Mouse (Mus musculus): ENCODE measurements around the gene Tmc6. TPM values are rescaled to one million over a fixed set of nuclear protein-coding genes. Genes with fewer than 3 reads are reported as not detected.
"Not testable (repeated sequence)": the region's sequence is repeated elsewhere in the genome, so short reads cannot be mapped to it uniquely, and the experiment has no call there.

Tmc6 gene
- polyA plus RNA-seq, 1 experiment from 2014 or later, result 3.6 TPM

GRCm38 (mm10) chr11:117790703-117791440, 8.9 kb upstream of the Tmc6 start:
- Histone ChIP-seq H3K36me3 (ENCODE audit: control insufficient read depth, insufficient read depth, low read length) (no peaks in the 10 kb centered on the region), H3K4me2 (ENCODE audit: low read length) (peak overlapping the region; percentile 15; the same call in 1 of the 2 replicates), H3K9me3 (ENCODE audit: control insufficient read depth, low read length) (no peaks in the 10 kb centered on the region), H3K4me3 (replicated peaks; ENCODE audit: low read depth, low read length) (no peak overlapping the region), H3K27ac (replicated peaks; ENCODE audit: low read depth, low read length) (no peak overlapping the region), H3K4me1 (ENCODE audit: control insufficient read depth, insufficient read depth, low read length) (0 out of 2 replicates have a peak, but pooled peaks cover 4% of the 10 kb centered on the region), H3K27me3 (ENCODE audit: control insufficient read depth, insufficient read depth, low read length) (no peaks in the 10 kb centered on the region; the same call in 1 of the 2 replicates), H3K9ac (replicated peaks; ENCODE audit: low read length) (no peak overlapping the region)
- 34% methylated on average over 23 of the region's 23 CpGs for WGBS
- DNase-seq (no peak), ATAC-seq (ENCODE audit: low FRiP score, low TSS enrichment) (no peak)

DNA sequence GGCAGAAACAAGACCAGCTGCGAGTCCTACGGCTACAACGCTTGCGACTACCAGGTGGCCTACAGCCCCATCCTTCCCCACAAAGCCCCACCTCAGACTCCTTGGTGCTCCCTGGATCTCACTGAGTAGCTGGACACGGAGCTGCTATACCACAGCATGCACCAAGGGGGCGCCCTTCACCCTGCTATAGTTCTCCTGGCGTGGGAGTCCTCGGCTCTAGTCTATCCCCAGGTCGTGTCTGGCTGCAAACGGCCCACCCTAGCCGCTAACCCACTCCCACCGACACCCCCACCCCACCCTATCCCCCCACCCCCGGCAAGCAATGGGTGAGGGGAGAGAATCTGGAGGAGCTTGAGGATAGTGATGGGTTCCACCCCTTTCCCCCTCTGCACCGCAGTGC, 8.3 kb upstream of the Tmc6 start:
- Histone ChIP-seq H3K9me3 (ENCODE audit: control insufficient read depth, low read length) (no peaks in the 10 kb centered on the region), H3K4me3 (replicated peaks; ENCODE audit: low read depth, low read length) (no peak overlapping the region), H3K36me3 (ENCODE audit: control insufficient read depth, insufficient read depth, low read length) (no peaks in the 10 kb centered on the region), H3K27ac (replicated peaks; ENCODE audit: low read depth, low read length) (no peak overlapping the region), H3K4me1 (ENCODE audit: control insufficient read depth, insufficient read depth, low read length) (0 out of 2 replicates have a peak, but pooled peaks cover 4% of the 10 kb centered on the region), H3K4me2 (ENCODE audit: low read length) (peak overlapping the region; percentile 15; the same call in 1 of the 2 replicates), H3K9ac (replicated peaks; ENCODE audit: low read length) (no peak overlapping the region), H3K27me3 (ENCODE audit: control insufficient read depth, insufficient read depth, low read length) (no peaks in the 10 kb centered on the region; the same call in 1 of the 2 replicates)
- 7% methylated on average over 14 of the region's 14 CpGs for WGBS
- ATAC-seq (ENCODE audit: low FRiP score, low TSS enrichment) (no peak), DNase-seq (peak; percentile 71)

GRCm38 (mm10) chr11:117788481-117788880, 6.5 kb upstream of the Tmc6 start:
- not testable (repeated sequence) for H3K36me3 ChIP-seq (ENCODE audit: control insufficient read depth, insufficient read depth, low read length); H3K4me3 ChIP-seq (replicated peaks; ENCODE audit: low read depth, low read length); H3K4me2 ChIP-seq (ENCODE audit: low read length); H3K9ac ChIP-seq (replicated peaks; ENCODE audit: low read length); H3K4me1 ChIP-seq (ENCODE audit: control insufficient read depth, insufficient read depth, low read length); DNase-seq; ATAC-seq (ENCODE audit: low FRiP score, low TSS enrichment); H3K27ac ChIP-seq (replicated peaks; ENCODE audit: low read depth, low read length); H3K9me3 ChIP-seq (ENCODE audit: control insufficient read depth, low read length); H3K27me3 ChIP-seq (ENCODE audit: control insufficient read depth, insufficient read depth, low read length)
- WGBS, result 81% methylated on average over 7 of the region's 7 CpGs

GRCm38 (mm10) chr11:117786294-117786693, 4.3 kb upstream of the Tmc6 start:
- WGBS, result 6% methylated on average over 10 of the region's 10 CpGs
- ATAC-seq (ENCODE audit: low FRiP score, low TSS enrichment), result no peak
- peaks cover 7% of the 10 kb centered on the region; the same call in 1 of the 2 replicates for H3K4me1 ChIP-seq (ENCODE audit: control insufficient read depth, insufficient read depth, low read length)
- H3K27me3 ChIP-seq (ENCODE audit: control insufficient read depth, insufficient read depth, low read length), result peaks cover 15% of the 10 kb centered on the region
- H3K9ac ChIP-seq (replicated peaks; ENCODE audit: low read length), result no peak overlapping the region
- H3K27ac ChIP-seq (replicated peaks; ENCODE audit: low read depth, low read length), result no peak overlapping the region
- H3K4me2 ChIP-seq (ENCODE audit: low read length), result no peak overlapping the region
- H3K9me3 ChIP-seq (ENCODE audit: control insufficient read depth, low read length), result no peaks in the 10 kb centered on the region
- H3K36me3 ChIP-seq (ENCODE audit: control insufficient read depth, insufficient read depth, low read length), result no peaks in the 10 kb centered on the region
- peak; percentile 72 for DNase-seq
- H3K4me3 ChIP-seq (replicated peaks; ENCODE audit: low read depth, low read length), result no peak overlapping the region

GRCm38 (mm10) chr11:117783683-117784309, 1.8 kb upstream of the Tmc6 start:
- DNase-seq (no peak), ATAC-seq (ENCODE audit: low FRiP score, low TSS enrichment) (no peak)
- H3K36me3 ChIP-seq (ENCODE audit: control insufficient read depth, insufficient read depth, low read length), result no peaks in the 10 kb centered on the region
- no peak overlapping the region for H3K4me3 ChIP-seq (replicated peaks; ENCODE audit: low read depth, low read length)
- no peaks in the 10 kb centered on the region for H3K9me3 ChIP-seq (ENCODE audit: control insufficient read depth, low read length)
- peak overlapping the region; percentile 53 for H3K4me2 ChIP-seq (ENCODE audit: low read length)
- WGBS, result 39% methylated on average over 10 of the region's 10 CpGs
- no peak overlapping the region for H3K9ac ChIP-seq (replicated peaks; ENCODE audit: low read length)
- peaks cover 20% of the 10 kb centered on the region for H3K4me1 ChIP-seq (ENCODE audit: control insufficient read depth, insufficient read depth, low read length)
- no peak overlapping the region for H3K27ac ChIP-seq (replicated peaks; ENCODE audit: low read depth, low read length)
- peaks cover 28% of the 10 kb centered on the region for H3K27me3 ChIP-seq (ENCODE audit: control insufficient read depth, insufficient read depth, low read length)

GRCm38 (mm10) chr11:117783089-117783488, 1.1 kb upstream of the Tmc6 start:
- H3K9me3 ChIP-seq (ENCODE audit: control insufficient read depth, low read length), result no peaks in the 10 kb centered on the region
- peak overlapping the region; percentile 34; the same call in 1 of the 2 replicates for H3K9ac ChIP-seq (replicated peaks; ENCODE audit: low read length)
- H3K27me3 ChIP-seq (ENCODE audit: control insufficient read depth, insufficient read depth, low read length), result peaks cover 28% of the 10 kb centered on the region
- H3K27ac ChIP-seq (replicated peaks; ENCODE audit: low read depth, low read length), result no peak overlapping the region
- DNase-seq (peak; percentile 86), ATAC-seq (ENCODE audit: low FRiP score, low TSS enrichment) (no peak)
- 3% methylated on average over 31 of the region's 31 CpGs for WGBS
- peak overlapping the region; percentile 53 for H3K4me2 ChIP-seq (ENCODE audit: low read length)
- H3K4me3 ChIP-seq (replicated peaks; ENCODE audit: low read depth, low read length), result peak overlapping the region; percentile 19; the same call in 1 of the 2 replicates
- H3K36me3 ChIP-seq (ENCODE audit: control insufficient read depth, insufficient read depth, low read length), result no peaks in the 10 kb centered on the region
- H3K4me1 ChIP-seq (ENCODE audit: control insufficient read depth, insufficient read depth, low read length), result peaks cover 20% of the 10 kb centered on the region

- H3K4me2 ChIP-seq (ENCODE audit: low read length), result peak overlapping the region; percentile 53
- WGBS, result 49% methylated on average over 9 of the region's 9 CpGs
- peaks cover 20% of the 10 kb centered on the region for H3K4me1 ChIP-seq (ENCODE audit: control insufficient read depth, insufficient read depth, low read length)
- H3K27ac ChIP-seq (replicated peaks; ENCODE audit: low read depth, low read length), result no peak overlapping the region
- peak overlapping the region; percentile 34; the same call in 1 of the 2 replicates for H3K9ac ChIP-seq (replicated peaks; ENCODE audit: low read length)
- ATAC-seq (ENCODE audit: low FRiP score, low TSS enrichment) (no peak), DNase-seq (no peak)
- peaks cover 28% of the 10 kb centered on the region for H3K27me3 ChIP-seq (ENCODE audit: control insufficient read depth, insufficient read depth, low read length)
- peak overlapping the region; percentile 19; the same call in 1 of the 2 replicates for H3K4me3 ChIP-seq (replicated peaks; ENCODE audit: low read depth, low read length)
- no peaks in the 10 kb centered on the region for H3K36me3 ChIP-seq (ENCODE audit: control insufficient read depth, insufficient read depth, low read length)
- H3K9me3 ChIP-seq (ENCODE audit: control insufficient read depth, low read length), result no peaks in the 10 kb centered on the region
These were observed 672 bp upstream of the Tmc6 start for GRCm38 (mm10) chr11:117782705-117783034.

DNA sequence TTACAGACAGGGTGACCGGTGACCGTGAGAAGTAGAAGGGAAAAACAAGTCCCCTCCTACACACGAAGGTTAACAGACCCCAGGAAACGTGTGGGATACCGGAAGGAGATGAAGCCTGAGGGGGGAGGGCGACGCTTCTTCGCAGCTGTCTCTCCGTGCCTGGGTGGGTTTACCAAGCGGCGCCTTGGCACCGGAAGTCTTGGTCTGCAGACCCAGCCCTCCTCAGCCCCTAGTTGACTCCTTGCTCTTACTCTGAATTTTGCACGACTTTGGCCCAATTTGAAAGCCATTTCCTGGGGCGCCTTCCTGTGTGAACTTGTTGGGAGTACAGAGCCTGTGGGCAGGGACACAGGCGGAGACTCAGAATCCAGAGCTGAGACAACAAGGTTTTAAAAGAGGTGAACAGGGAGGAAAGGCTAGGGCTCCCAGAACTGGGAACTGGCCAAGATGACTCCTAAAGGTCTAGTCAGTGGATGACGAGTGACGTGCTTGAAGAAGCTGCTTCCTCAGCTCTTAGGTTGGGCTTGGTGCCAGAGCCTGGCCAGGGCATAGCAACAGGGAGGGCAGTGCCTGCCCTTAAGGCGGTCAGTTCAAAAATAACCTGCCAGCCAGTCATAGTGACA, 688 bp downstream of the Tmc6 start:
- peak overlapping the region; percentile 51 for H3K4me2 ChIP-seq (ENCODE audit: low read length)
- peaks cover 28% of the 10 kb centered on the region for H3K27me3 ChIP-seq (ENCODE audit: control insufficient read depth, insufficient read depth, low read length)
- no peak overlapping the region for H3K27ac ChIP-seq (replicated peaks; ENCODE audit: low read depth, low read length)
- H3K36me3 ChIP-seq (ENCODE audit: control insufficient read depth, insufficient read depth, low read length), result no peaks in the 10 kb centered on the region
- H3K9me3 ChIP-seq (ENCODE audit: control insufficient read depth, low read length), result no peaks in the 10 kb centered on the region
- peaks cover 20% of the 10 kb centered on the region for H3K4me1 ChIP-seq (ENCODE audit: control insufficient read depth, insufficient read depth, low read length)
- no peak overlapping the region for H3K4me3 ChIP-seq (replicated peaks; ENCODE audit: low read depth, low read length)
- H3K9ac ChIP-seq (replicated peaks; ENCODE audit: low read length), result no peak overlapping the region
- DNase-seq, result no peak
- ATAC-seq (ENCODE audit: low FRiP score, low TSS enrichment), result no peak
- 28% methylated on average over 18 of the region's 18 CpGs for WGBS

All from midbrain, embryonic 14.5 days (tissue).